Mouse (Mus musculus) CD4-positive helper T cell, adult 2 months (primary cell): ENCODE data around the gene Lpcat1.

Experiments
- DNase-seq: peaks from one replicate; pipeline ENCODE4 v3.0.0-alpha.2; 2012; ENCODE audit warnings: low read depth, missing footprints, low spot score

The Lpcat1 gene

GRCm38 (mm10) chr13:73535287-73535686 lies 68.3 kb downstream of the Lpcat1 start:
- DNase-seq, result no peak

GRCm38 (mm10) chr13:73536403-73536821 lies 69.4 kb downstream of the Lpcat1 start, which contains the start of gene Slc6a3:
Gene Slc6a3, plus strand, starts transcription at chr13:73536747.
- DNase-seq, result no peak

- no peak for DNase-seq
Observed at GRCm38 (mm10) chr13:73536824-73537223, 69.8 kb downstream of the Lpcat1 start.

GRCm38 (mm10) chr13:73564201-73564600 lies 97.2 kb downstream of the Lpcat1 start:
- DNase-seq, result no peak
